Mouse (Mus musculus) ZHBTc4 (cell line): ENCODE data around the gene Klhl10.
A peak's percentile ranks its signal among the peaks of the same experiment; 100 is the strongest.

Source experiments
- DNase-seq: peaks from one replicate; pipeline ENCODE4 v3.0.0-alpha.2; 2011; ENCODE audit warnings: low read depth, low spot score

The Klhl10 gene

GRCm38 (mm10) chr11:100441797-100442196 lies at the start of gene Klhl10, which contains the start of gene Nt5c3b:
Gene Klhl10, plus strand, starts transcription at chr11:100441917.
Gene Nt5c3b, minus strand, starts transcription at chr11:100441808.
- no peak for DNase-seq

GRCm38 (mm10) chr11:100392958-100393357 lies 48.8 kb upstream of the Klhl10 start:
- DNase-seq = no peak

GRCm38 (mm10) chr11:100393733-100394132 lies 48.0 kb upstream of the Klhl10 start:
- DNase-seq = no peak

- no peak for DNase-seq
Measured at GRCm38 (mm10) chr11:100394353-100395074, 47.2 kb upstream of the Klhl10 start.

- DNase-seq = peak; percentile 78
Measured at GRCm38 (mm10) chr11:100395200-100395599, 46.5 kb upstream of the Klhl10 start.

GRCm38 (mm10) chr11:100395861-100396631 lies 45.7 kb upstream of the Klhl10 start:
- DNase-seq = peak; percentile 78

- DNase-seq = peak; percentile 58
Measured at GRCm38 (mm10) chr11:100396886-100397599, 44.7 kb upstream of the Klhl10 start.

GRCm38 (mm10) chr11:100397600-100398389 lies 43.9 kb upstream of the Klhl10 start, which contains the start of gene Jup:
Gene Jup, minus strand, starts transcription at chr11:100397763.
- peak; percentile 100 for DNase-seq

GRCm38 (mm10) chr11:100398517-100398916 lies 43.2 kb upstream of the Klhl10 start:
- no peak for DNase-seq

- peak; percentile 37 for DNase-seq
Measured at GRCm38 (mm10) chr11:100399320-100399719, 42.4 kb upstream of the Klhl10 start.

GRCm38 (mm10) chr11:100399727-100400538 lies 41.8 kb upstream of the Klhl10 start:
- DNase-seq = no peak

GRCm38 (mm10) chr11:100400842-100401241 lies 40.9 kb upstream of the Klhl10 start:
- no peak for DNase-seq

GRCm38 (mm10) chr11:100402240-100402639 lies 39.5 kb upstream of the Klhl10 start:
- DNase-seq = no peak

GRCm38 (mm10) chr11:100402682-100403081 lies 39.0 kb upstream of the Klhl10 start:
- DNase-seq = no peak

GRCm38 (mm10) chr11:100403445-100404134 lies 38.1 kb upstream of the Klhl10 start:
- DNase-seq = no peak

GRCm38 (mm10) chr11:100404456-100405074 lies 37.2 kb upstream of the Klhl10 start:
- no peak for DNase-seq

- no peak for DNase-seq
Measured at GRCm38 (mm10) chr11:100406273-100406672, 35.4 kb upstream of the Klhl10 start.

- no peak for DNase-seq
Measured at GRCm38 (mm10) chr11:100406995-100407705, 34.6 kb upstream of the Klhl10 start.
